Mouse (Mus musculus) skeletal muscle tissue, adult 2 months (tissue): Measurements from ENCODE around the gene Plp2.

Source experiments
- DNase-seq: peaks from one replicate; pipeline ENCODE4 v3.0.0-alpha.2; 2012; ENCODE audit warnings: low read depth, low spot score

The Plp2 gene

GRCm38 (mm10) chrX:7662936-7663335 lies 8.3 kb downstream of the Plp2 start:
- no peak for DNase-seq

- DNase-seq = peak; percentile 77
Measured at GRCm38 (mm10) chrX:7661086-7661485, 10.1 kb downstream of the Plp2 start.

- DNase-seq = peak; percentile 87
Measured at GRCm38 (mm10) chrX:7658785-7659589, 12.2 kb downstream of the Plp2 start.

- peak; percentile 71 for DNase-seq
Measured at GRCm38 (mm10) chrX:7658031-7658784, 13.0 kb downstream of the Plp2 start.

GRCm38 (mm10) chrX:7657221-7657639 lies 14.0 kb downstream of the Plp2 start, which contains the start of gene Prickle3:
Prickle3 (plus strand) TSS chrX:7657260.
- DNase-seq = peak; percentile 73

- DNase-seq = peak; percentile 95
Measured at GRCm38 (mm10) chrX:7648671-7649304, 22.4 kb downstream of the Plp2 start.

GRCm38 (mm10) chrX:7645349-7645748 lies 25.8 kb downstream of the Plp2 start:
- peak; percentile 58 for DNase-seq

GRCm38 (mm10) chrX:7640785-7641184 lies 30.4 kb downstream of the Plp2 start:
- DNase-seq = no peak

GRCm38 (mm10) chrX:7639536-7640325 lies 31.5 kb downstream of the Plp2 start:
- no peak for DNase-seq

- peak; percentile 42 for DNase-seq
Measured at GRCm38 (mm10) chrX:7638401-7639091, 32.6 kb downstream of the Plp2 start, which contains the start of gene Syp. Syp (plus strand) TSS chrX:7638471.

- no peak for DNase-seq
Measured at GRCm38 (mm10) chrX:7635101-7635500, 36.1 kb downstream of the Plp2 start.

- no peak for DNase-seq
Measured at GRCm38 (mm10) chrX:7632560-7632959, 38.6 kb downstream of the Plp2 start.
